Mouse (Mus musculus) gastrocnemius, postnatal 10 days (tissue): Measurements from ENCODE around the gene Zdhhc8. TPM values are rescaled to one million over a fixed set of nuclear protein-coding genes. Genes with fewer than 3 reads are reported as not detected.
A peak's percentile ranks its signal among the peaks of the same experiment; 100 is the strongest.

Experiments used
- DNase-seq: peaks from one replicate; pipeline ENCODE4 v3.0.0; 2021; ENCODE audit warnings: mixed read lengths
- total RNA-seq, 2 experiments: library from RNA; stranded (reverse); gene quantifications; 2 replicates each; pipeline ENCODE4 v1.2.3; 2021

Gene Zdhhc8
- total RNA-seq, 2 experiments from 2014 or later: 26.3 to 29.7 TPM

GRCm38 (mm10) chr16:18231451-18231850 lies 3.5 kb downstream of the Zdhhc8 start:
- DNase-seq: no peak

- DNase-seq: no peak
These were observed 3.9 kb downstream of the Zdhhc8 start for GRCm38 (mm10) chr16:18231047-18231446.

- DNase-seq: no peak
These were observed 4.3 kb downstream of the Zdhhc8 start for GRCm38 (mm10) chr16:18230617-18231016.

GRCm38 (mm10) chr16:18229622-18230021 lies 5.3 kb downstream of the Zdhhc8 start:
- DNase-seq: no peak

GRCm38 (mm10) chr16:18228856-18229255 lies 6.1 kb downstream of the Zdhhc8 start:
- DNase-seq: no peak

GRCm38 (mm10) chr16:18227897-18228422 lies 7.0 kb downstream of the Zdhhc8 start:
- DNase-seq: no peak

GRCm38 (mm10) chr16:18227187-18227586 lies 7.7 kb downstream of the Zdhhc8 start:
- no peak for DNase-seq

- DNase-seq: peak; percentile 39
These were observed 12.7 kb downstream of the Zdhhc8 start for GRCm38 (mm10) chr16:18222188-18222587.

GRCm38 (mm10) chr16:18221543-18221898 lies 13.4 kb downstream of the Zdhhc8 start:
- no peak for DNase-seq

GRCm38 (mm10) chr16:18220856-18221542 lies 13.9 kb downstream of the Zdhhc8 start:
- no peak for DNase-seq

GRCm38 (mm10) chr16:18220001-18220400 lies 14.9 kb downstream of the Zdhhc8 start:
- peak; percentile 55 for DNase-seq

GRCm38 (mm10) chr16:18218580-18218996 lies 16.3 kb downstream of the Zdhhc8 start:
- DNase-seq: no peak

- DNase-seq: no peak
These were observed 17.4 kb downstream of the Zdhhc8 start, which contains the start of gene Ccdc188 for GRCm38 (mm10) chr16:18217579-18217978. Ccdc188 (plus strand) TSS chr16:18217879.

GRCm38 (mm10) chr16:18214858-18215257 lies 20.1 kb downstream of the Zdhhc8 start:
- DNase-seq: no peak

- DNase-seq: no peak
These were observed 21.2 kb downstream of the Zdhhc8 start for GRCm38 (mm10) chr16:18213689-18214088.

GRCm38 (mm10) chr16:18211417-18212171 lies 23.3 kb downstream of the Zdhhc8 start:
- DNase-seq: peak; percentile 98

GRCm38 (mm10) chr16:18210701-18211416 lies 24.1 kb downstream of the Zdhhc8 start:
- DNase-seq: peak; percentile 69

GRCm38 (mm10) chr16:18203430-18204091 lies 31.4 kb downstream of the Zdhhc8 start:
- no peak for DNase-seq

GRCm38 (mm10) chr16:18202061-18202460 lies 32.9 kb downstream of the Zdhhc8 start:
- no peak for DNase-seq

GRCm38 (mm10) chr16:18201620-18202019 lies 33.3 kb downstream of the Zdhhc8 start:
- no peak for DNase-seq

GRCm38 (mm10) chr16:18200062-18200461 lies 34.9 kb downstream of the Zdhhc8 start:
- DNase-seq: no peak
